Mouse (Mus musculus): Measurements from ENCODE around the gene Ezr.

Ezr gene

DNA sequence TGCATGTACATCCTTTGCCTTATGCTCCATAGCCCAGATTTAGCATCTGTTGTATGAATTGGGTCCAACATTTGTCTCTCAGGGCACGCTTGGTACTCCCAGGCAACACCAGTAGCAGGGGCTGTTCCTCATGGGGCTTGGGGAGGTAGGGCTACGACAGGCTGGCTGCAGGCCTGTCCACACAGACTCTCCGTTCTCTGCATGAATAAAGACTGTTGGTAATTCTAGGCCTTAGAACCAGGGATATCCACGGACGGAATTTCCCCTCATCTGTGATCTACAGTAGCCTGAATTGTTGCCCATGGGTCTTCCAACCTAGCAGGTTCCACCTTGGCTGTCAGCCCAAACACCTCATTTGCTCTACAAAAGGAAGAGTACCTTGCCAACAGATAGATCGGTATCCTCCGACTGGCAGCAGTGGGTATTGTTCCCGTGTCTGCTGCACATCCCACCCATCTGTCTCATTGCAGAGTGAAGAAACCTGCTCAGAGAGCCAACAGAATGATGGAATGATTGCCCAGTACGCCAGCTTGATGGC is 7.1 kb upstream of the Ezr start:
- DNase-seq (ENCODE audit: low spot score): no peak

DNA sequence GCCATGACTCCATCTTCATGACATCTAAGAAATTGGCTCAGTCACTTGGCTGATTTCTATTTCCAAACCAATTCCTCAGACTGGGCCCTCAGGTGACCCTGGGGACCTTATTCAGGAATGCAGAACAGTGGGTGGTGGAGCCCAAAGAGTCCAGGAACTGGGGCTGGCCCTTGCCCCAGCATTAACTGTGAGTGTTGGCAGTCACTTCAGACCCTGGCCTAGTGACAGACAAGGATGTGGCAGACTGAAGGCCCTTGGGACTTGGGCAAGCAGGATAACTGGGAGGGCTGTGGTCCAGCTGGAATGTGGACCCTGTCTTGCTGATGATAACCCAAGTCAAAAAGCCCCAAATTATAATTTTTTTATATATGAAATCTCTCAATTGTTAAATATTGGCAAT is 6.5 kb upstream of the Ezr start:
- no peak for DNase-seq (ENCODE audit: low spot score)

DNA sequence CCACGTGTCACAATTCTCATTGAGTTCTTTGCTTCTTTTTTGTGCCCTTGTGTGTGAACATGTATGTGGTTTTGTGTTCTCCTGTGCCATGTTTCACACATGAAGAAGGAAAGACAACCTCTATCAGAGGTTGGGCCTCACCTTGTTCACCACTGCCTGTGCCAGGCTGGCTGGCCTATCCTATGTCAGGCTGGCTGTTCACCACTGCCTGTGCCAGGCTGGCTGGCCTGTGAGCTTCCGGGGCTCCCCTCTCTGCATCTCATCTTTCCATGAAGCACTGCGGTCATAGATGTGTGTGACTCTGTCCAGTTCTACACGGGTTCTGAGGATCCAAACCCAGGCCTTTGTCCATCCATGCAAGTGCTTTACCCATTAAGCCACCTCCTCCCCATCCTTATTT is 4.7 kb upstream of the Ezr start:
- no peak for DNase-seq (ENCODE audit: low spot score)

DNA sequence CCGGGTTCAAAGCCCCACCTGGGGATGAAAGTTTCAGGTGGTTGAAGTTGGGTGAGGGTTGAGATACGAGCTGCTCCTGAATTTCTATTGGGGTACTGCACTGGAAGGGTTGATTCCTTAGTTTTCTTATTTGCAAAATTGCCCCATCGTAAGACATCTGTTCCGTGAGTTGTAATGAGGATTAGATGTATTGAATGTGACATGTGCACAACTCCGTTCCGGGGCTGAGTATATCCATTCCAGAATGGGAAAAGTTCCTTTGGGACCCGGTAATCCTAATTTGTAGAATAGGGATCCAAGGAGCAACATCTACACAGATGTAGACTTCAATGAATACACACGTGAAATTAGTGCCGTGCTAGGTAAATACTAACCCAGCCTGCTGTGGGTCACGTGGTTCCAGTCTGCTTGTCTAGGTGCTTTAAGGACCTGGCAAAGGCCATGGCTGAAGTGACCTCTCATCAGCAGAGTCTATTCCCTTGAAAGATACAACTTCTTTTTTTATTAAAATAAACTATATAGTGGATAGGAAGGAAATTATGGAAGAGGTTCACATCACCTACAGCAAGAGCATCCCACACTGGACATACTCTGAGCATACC is 1.3 kb upstream of the Ezr start:
- DNase-seq (ENCODE audit: low spot score): no peak

DNA sequence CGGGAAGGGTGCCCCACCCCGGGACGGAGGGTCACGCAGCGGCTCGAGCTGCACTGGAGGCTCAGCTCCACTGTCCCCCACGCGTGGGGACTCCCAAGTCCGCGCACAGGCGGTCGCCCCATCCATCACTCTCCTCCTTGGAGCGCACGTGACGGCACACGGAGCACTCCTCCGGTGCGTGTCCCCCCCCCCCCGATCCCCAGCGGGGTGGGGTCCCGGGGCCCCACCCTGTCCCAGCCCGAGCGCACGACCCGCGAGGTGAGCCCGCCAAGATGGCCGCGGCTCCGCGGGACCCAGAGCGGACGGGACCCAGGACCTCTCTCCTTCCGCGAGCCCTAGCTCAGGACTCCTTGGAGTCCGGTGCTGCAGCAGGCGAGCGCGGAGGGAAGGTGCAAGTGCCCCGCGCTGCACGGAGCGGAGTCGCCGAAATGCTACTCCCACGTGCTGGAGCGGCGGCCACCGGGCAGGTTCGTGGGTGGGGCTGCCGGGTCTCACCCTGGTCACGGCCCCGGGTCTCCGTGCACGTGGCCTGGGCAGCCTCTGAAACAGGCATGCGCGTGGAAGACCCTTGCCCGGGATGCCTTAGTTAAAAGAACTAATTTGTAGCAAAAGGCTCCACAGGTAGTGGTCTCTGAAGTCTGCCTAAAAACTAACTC is 550 bp upstream of the Ezr start:
- DNase-seq (ENCODE audit: low spot score): peak; percentile 73

DNA sequence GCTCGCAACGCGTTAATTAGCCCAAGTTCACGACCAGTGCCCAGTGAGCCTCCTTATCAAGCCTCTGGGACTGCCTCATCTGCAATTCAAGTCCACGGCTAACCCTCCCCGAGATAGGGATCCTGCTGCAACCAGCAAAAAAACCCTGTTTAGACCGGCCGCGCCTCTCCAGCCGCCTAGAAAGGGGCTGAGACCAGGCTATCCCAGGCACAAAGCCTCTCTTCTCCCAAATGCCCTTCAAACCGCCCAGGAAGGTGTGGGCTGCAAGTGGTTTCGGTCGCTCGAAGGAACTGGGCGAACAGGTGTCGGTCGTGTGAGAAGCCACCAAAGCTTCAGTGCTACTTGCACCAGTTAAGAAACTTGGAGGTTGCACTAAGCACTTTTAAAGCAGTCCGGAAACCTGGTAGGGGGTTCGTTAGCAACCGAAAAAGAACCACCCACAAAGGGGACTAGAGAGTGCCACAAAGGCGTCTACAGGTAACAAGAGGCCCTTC is 504 bp downstream of the Ezr start:
- DNase-seq (ENCODE audit: low spot score): peak; percentile 50

DNA sequence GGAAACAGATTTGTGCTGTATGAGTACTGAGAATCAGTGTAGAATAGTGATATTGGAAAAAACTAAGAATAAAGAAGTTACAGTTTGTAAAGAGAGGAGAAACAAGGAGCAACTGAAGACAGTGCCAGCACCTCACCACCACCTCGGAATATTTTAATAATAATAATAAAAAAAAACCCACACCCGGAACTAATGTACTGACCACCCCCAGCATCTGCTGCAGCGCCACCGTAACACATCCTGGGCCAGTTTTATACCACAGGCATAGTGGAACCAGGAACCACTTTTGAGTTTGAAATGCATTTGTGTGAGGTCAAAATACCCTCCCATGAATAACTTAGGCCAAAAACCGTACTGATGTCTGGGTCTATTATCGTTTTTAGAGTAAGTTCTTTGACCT is 1.3 kb downstream of the Ezr start:
- DNase-seq (ENCODE audit: low spot score): no peak

DNA sequence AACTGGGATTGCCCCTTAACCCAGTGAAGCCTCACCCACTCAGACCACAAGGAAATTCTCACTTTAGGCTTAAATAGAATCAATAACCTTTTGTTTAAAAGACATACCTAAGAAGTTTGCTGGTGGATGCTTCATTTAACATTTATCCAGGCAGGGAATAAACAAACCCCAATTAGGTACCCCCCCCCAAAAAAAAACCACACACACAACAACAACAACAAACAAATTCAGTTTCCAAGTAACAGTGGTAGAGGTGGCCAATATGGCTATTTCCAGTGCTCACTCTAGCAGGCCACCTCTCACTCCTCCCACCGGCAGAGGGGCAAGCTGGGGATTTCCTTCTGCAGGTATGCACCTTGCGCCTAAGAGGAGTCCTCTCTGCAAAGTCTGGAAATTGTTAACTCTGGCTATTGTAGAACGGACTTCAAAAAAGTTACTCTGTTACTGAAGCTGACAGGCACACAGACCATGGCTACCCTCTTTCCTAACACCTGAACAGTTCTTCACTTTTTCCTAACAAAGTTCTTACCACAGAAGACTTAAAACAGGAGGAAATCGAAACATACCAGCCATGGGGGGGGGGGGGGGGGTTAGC is 2.0 kb downstream of the Ezr start:
- no peak for DNase-seq (ENCODE audit: low spot score)

DNA sequence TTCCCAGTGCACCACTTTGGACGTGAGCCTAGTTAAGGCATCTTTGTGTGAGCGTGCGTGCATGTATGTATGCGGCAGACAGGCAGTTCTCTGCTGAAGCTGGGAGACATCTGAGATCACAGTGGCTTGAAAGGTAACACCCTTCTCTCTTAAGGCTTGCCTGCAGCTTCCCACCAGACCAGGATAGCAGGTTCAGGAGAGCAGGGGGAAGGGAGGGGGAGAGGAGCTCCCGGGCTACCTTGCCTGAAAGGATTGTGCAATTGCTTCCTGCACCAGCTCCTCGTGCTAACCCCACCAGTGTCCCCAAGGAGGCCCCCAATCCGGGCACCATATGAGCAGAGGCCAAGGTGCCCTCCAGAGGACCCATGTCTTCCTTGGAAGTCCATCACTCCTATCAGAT is 3.0 kb downstream of the Ezr start:
- peak; percentile 28 for DNase-seq (ENCODE audit: low spot score)

DNA sequence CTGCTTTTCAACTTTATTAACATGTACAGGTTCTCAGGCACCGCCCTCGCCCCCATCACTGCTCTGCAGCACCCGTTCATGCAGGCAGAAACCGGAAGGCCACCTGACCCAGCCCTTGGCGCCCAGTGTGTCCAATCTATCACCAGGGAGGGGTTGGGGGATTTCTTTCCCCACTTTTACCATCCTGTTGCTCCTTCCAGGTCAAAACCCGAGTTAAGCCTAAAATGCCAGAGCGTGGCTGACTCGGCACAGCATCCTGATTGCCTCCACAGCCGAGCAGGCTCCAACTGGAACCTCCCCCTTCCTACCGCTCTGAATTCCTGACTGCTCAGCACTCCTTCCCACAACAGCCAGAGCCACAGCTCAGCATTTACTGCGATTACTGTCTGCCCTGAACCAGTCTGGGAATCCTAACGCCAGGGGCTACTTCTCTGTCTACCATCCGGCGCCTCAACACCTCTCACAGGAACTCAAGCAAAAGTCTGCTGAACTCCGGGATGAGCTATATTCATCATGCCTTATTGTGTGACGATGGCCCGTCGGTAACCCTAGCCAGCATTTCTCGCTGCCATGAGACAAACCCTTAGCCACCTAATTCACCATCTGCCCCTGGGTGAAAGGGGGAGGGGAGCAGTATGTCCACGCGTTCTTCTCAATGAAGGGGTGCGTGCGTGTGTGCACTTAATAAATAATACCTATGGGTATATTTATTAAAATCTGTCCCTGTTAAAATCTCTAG is 3.6 kb downstream of the Ezr start:
- DNase-seq (ENCODE audit: low spot score): peak; percentile 85

DNA sequence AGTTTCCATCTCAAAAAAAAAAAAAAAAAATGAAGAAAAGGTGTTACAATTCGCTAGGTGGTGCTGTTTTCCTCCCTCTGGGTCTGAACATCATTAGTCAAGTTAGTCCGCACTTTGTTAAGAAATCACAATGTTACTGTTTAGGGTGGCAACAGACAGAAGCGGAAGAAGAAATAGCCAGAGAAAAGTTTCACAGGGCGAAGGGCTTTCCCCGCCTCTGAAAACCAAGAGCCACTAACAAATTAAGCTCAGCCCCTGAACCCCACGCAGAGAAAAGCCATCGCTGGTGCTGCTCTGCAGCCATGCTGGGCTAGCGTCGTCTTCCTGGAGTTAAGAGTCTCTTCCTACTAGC is 4.3 kb downstream of the Ezr start:
- DNase-seq (ENCODE audit: low spot score): peak; percentile 78

DNA sequence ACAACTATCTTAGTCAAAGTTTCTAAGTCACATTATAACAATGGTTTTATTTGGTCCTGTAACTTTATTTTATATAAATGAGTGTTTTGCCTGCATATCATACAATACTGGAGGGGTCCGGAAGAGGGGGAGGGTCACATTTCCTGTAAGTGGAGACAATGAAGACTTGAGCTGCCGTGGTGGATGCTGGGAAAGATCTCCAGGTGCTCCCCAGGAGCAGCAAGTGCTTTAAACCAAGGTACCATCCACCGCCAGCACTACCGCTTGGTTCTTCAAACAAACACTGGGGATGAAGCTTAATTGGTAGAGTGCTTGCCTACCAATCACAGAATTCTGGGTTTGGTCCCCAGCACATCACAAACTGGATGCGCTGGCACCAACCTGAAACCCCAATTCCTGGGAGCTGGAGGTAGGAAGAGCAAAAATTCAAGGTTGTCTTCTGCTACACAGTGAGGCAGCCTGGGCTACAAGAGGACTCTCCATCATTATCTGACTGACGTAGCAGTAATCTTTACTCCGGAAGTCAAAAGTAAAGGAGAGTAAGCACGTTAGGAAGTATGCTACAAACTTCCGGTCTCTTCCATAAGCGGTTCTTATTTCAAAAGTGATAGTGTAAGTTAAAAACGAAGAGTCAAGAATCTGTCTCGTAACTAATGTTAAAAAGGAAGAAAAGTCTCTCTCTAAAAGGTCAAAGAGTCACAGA is 4.8 kb downstream of the Ezr start:
- DNase-seq (ENCODE audit: low spot score): no peak

DNA sequence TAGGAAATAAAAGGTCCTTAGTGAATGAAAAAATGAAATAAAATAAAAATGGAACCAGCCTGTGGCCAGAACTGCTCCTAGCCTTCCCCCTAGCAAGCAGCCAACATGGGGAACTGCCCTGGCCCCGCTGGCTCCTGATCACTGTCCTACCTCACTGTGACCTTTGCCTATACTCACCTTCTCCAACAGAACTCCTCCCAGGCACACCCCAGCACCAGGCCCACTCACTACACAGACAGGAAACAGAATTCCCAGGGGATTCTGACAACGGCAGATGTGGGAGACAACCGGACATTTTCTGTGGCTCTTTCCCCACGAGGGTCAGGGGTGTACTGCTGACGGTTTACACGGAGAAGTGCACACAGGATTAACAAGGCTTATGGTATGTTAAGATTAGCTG is 5.5 kb downstream of the Ezr start:
- DNase-seq (ENCODE audit: low spot score): no peak

DNA sequence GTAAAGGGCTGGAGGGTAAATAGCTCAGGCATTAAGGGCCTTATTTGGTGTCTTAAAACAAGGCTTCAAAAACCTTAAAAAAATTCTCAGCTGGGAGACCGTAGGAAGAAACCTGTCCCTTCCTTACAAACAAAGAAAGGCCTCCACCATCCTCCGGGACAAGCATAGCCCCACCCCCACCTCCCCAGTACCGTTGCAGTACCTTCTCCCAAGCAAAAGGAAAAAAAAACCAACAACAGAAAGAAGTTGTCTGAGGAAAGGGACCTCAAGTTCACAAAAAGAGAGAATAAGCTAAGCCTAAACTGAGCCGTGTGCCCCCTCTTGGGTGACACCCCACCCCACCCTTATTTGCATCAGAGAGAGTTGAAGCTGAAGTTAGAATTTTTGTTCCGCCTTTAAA is 6.0 kb downstream of the Ezr start:
- DNase-seq (ENCODE audit: low spot score): no peak

DNA sequence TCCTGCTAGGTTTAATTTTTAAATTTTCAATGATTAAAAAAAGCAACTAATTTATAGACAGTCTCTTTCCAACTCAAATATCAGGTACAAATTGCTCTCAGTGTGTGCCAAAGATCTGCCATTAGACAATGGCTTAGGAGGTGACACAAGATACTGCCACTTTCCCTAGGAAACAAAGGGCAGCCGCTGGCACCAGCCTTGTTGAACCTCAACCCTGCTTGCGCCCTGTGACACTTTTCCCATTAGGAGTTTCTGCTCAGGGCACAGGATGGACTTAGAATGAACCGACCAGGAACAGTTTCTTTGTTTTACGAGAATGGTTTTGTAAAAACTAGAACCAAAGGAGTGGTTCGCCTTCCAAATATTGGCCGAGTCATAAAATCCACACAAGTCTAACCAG is 6.5 kb downstream of the Ezr start:
- DNase-seq (ENCODE audit: low spot score): no peak

DNA sequence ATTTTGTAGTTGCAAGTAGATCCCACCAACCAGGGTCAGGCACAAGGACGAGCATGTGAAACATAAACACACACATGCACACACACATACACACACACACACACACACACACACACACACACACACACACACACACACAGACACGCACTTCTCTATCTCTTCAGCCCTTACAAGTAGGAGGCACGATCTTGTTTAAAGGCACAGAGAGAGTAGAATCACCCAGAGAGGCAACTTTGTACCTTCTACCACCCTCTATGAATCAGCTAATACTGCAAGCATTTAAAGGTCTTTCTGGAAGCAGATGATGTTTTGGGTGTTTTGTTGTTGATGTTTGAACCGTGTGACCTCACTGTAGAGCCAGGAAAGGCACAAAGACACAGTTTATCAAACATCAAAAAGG is 6.9 kb downstream of the Ezr start:
- DNase-seq (ENCODE audit: low spot score): no peak

DNA sequence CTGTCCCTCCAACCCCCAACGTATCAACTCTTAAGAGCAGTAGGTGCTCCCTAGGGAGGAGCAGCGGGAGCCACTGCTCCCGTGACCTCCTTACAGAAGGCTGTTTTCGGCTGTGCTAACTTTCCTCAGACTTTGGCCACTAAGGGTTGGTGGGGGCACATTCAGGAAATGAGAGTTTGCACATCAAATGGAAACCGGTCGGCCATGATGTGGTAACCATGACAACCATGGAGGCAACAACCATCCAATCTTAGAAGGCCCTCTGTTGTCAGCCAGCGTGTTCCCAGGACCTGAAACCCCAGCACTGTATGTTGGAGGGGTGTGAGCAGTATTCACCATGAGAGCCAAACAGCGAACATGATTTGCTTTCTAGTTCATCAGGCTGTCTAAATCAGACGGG is 7.4 kb downstream of the Ezr start:
- no peak for DNase-seq (ENCODE audit: low spot score)

DNA sequence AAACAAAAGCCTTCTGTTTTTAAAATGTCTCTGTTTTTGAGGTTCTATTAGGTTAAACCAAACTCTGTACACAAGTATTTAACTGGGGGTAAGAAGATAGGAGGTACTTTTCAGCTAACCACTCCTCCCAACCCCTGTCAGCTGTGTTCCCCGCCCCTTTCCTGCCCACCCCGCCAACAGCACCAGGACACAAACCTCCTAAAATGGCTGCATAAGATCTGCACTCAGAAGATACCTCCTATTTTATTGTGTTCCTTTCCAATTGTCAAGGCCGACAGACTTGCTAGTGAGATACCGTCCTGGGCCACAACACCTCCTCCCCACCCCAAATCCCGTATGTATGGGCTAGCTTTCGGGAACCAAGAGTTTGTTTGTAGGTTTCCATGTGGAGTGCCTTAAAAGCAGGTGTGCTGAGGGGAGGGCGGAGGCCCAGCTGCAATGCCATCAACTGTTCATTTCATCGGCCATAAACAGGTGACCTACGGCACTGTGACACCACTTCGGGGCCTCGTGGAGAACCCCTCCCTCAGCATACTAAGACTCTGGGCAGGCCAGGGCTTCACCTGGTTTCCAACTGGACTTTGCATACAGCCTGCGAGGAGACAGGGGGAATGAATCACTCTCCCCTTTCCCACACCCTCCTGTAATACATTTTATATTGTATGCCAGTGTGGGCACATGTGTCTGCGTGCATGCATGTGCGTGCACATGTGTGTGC is 9.2 kb downstream of the Ezr start:
- no peak for DNase-seq (ENCODE audit: low spot score)

DNA sequence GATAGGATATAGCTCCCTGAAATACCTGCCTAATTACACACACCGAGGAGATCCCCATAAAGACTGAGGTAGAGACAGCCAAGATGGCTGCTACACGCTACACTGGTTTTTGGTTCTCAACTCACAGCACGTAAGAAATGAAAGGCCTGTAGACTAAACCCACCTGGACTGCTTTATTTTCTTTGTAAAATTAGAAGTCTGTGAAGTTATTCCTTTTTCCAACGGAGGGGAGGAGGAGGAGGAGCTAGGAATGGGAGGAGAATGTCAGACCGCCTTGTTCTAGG is 10.2 kb downstream of the Ezr start:
- DNase-seq (ENCODE audit: low spot score): no peak

DNA sequence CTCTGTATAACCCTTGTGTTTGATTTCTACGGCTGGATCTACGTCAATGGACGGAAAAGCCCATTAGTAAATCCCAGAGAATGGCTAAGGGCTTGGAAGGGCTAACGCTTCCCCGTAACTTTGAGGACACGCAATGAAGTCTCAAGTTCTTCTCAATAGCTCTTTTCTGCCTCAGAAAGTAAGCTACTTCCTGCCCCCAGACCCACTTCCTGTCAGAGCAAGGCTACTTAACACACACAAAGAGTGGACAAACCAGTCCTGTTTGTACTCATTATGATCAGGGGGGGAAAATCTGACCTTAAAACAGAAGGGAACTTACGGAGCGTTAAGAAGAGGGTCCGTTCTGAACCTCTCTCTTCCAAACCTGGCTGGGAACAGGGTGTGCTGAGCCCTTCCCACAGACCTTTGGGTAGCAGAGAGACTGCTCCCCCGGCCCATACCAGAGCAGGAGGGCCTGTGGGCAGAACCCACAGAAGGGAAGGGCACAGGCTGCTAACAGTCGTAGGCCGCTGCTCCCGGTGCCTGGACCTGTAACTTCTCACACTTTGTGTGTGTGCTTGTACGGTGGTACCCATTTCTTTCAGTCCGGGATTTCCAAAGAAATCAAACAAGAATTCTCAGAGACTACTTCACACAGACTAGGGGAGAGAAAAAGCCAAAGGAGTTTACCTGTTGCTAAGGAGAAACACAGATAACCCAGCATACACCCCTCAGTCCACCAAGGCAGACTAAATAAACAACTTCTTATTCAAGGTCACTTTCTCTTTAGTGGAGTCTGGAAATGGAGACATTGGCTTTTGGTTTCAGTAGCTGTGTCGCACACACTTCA is 10.7 kb downstream of the Ezr start:
- DNase-seq (ENCODE audit: low spot score): no peak

DNA sequence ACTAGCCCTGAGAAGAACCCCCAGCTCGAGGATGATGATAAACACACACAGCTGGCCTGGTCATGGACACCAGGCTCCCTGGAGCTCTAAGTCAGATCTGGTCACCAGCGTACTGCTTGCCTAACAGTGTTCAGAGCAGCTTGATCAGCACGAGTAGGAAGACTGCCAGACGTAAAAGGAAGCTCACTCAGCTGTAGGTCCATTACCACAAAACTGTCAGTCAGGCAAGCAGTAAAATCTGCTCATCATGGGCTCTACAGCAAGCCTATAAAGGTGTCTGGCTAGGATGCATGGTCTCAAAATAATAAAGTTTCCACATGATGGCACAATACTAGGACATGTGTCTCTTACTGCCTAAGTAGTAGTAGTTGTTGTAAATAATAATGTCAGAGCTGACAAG is 13.0 kb downstream of the Ezr start:
- no peak for DNase-seq (ENCODE audit: low spot score)
